Mouse (Mus musculus): ENCODE measurements at regions not wholly inside any gene's neighbourhood (a gene's known extent, or its start where the extent isn't known, plus 50 kb on each side); places are given as distances from the start of the nearest gene placed in this dataset.
A peak's percentile ranks its signal among the peaks of the same experiment; 100 is the strongest.

- DNase-seq (ENCODE audit: low spot score in 2 of 2) = no peak
Measured at GRCm38 (mm10) chr1:193705205-193705604, 335.1 kb upstream of the Camk1g start.

GRCm38 (mm10) chr1:193702707-193703419, 332.8 kb upstream of the Camk1g start:
- peak in 1 of 2 experiments; percentile 29 for DNase-seq (ENCODE audit: low spot score in 2 of 2)

GRCm38 (mm10) chr1:193700217-193700616, 330.1 kb upstream of the Camk1g start:
- DNase-seq (ENCODE audit: low spot score in 2 of 2) = no peak

GRCm38 (mm10) chr1:193698603-193699266, 328.6 kb upstream of the Camk1g start:
- DNase-seq (ENCODE audit: low spot score in 2 of 2) = peak; percentile 25 to 66

- no peak for DNase-seq (ENCODE audit: low spot score in 2 of 2)
Measured at GRCm38 (mm10) chr1:193697857-193698256, 327.8 kb upstream of the Camk1g start.

GRCm38 (mm10) chr1:193697001-193697400, 326.9 kb upstream of the Camk1g start:
- DNase-seq (ENCODE audit: low spot score in 2 of 2) = no peak

- no peak for DNase-seq (ENCODE audit: low spot score in 2 of 2)
Measured at GRCm38 (mm10) chr1:193692991-193693390, 322.9 kb upstream of the Camk1g start.

GRCm38 (mm10) chr1:193689601-193690000, 319.5 kb upstream of the Camk1g start:
- no peak for DNase-seq (ENCODE audit: low spot score in 2 of 2)

GRCm38 (mm10) chr1:193682917-193683316, 312.8 kb upstream of the Camk1g start:
- DNase-seq (ENCODE audit: low spot score in 2 of 2) = no peak

GRCm38 (mm10) chr1:193678448-193678847, 308.4 kb upstream of the Camk1g start:
- no peak for DNase-seq (ENCODE audit: low spot score in 2 of 2)

- no peak for DNase-seq (ENCODE audit: low spot score in 2 of 2)
Measured at GRCm38 (mm10) chr1:193673236-193673830, 303.2 kb upstream of the Camk1g start.

- DNase-seq (ENCODE audit: low spot score in 2 of 2) = no peak
Measured at GRCm38 (mm10) chr1:193672681-193673080, 302.6 kb upstream of the Camk1g start.

- no peak for DNase-seq (ENCODE audit: low spot score in 2 of 2)
Measured at GRCm38 (mm10) chr1:193671816-193672254, 301.7 kb upstream of the Camk1g start.

- DNase-seq (ENCODE audit: low spot score in 2 of 2) = no peak
Measured at GRCm38 (mm10) chr1:193671046-193671445, 300.9 kb upstream of the Camk1g start.

- DNase-seq (ENCODE audit: low spot score in 2 of 2) = no peak
Measured at GRCm38 (mm10) chr1:193670008-193670407, 299.9 kb upstream of the Camk1g start.

- peak in 1 of 2 experiments; percentile 14 for DNase-seq (ENCODE audit: low spot score in 2 of 2)
Measured at GRCm38 (mm10) chr1:193668841-193669240, 298.7 kb upstream of the Camk1g start.

- no peak for DNase-seq (ENCODE audit: low spot score in 2 of 2)
Measured at GRCm38 (mm10) chr1:193665854-193666253, 295.8 kb upstream of the Camk1g start.

- no peak for DNase-seq (ENCODE audit: low spot score in 2 of 2)
Measured at GRCm38 (mm10) chr1:193664569-193664968, 294.5 kb upstream of the Camk1g start.

- no peak for DNase-seq (ENCODE audit: low spot score in 2 of 2)
Measured at GRCm38 (mm10) chr1:193663587-193663986, 293.5 kb upstream of the Camk1g start.

GRCm38 (mm10) chr1:193662166-193662890, 292.2 kb upstream of the Camk1g start:
- no peak for DNase-seq (ENCODE audit: low spot score in 2 of 2)

GRCm38 (mm10) chr1:193661377-193661776, 291.3 kb upstream of the Camk1g start:
- DNase-seq (ENCODE audit: low spot score in 2 of 2) = no peak
